Mouse (Mus musculus): ENCODE measurements at regions not wholly inside any gene's neighbourhood (a gene's known extent, or its start where the extent isn't known, plus 50 kb on each side); places are given as distances from the start of the nearest gene placed in this dataset.

- TF ChIP-seq MAFK (IDR thresholded peaks at IDR 0.05; ENCODE audit: insufficient read depth, low read depth, low read length): no peak
- TF ChIP-seq CHD2 (IDR thresholded peaks at IDR 0.05; ENCODE audit: low read depth, low read length): no peak
- no peak for TF ChIP-seq ZNF384 (IDR thresholded peaks at IDR 0.05; ENCODE audit: low read depth, low read length)
- no peak for TF ChIP-seq HCFC1 (IDR thresholded peaks at IDR 0.05; ENCODE audit: borderline replicate concordance, insufficient read depth, low read length)
- TF ChIP-seq ZC3H11A (IDR thresholded peaks at IDR 0.05; ENCODE audit: borderline replicate concordance, low read depth, low read length): no peak
These were observed 270.9 kb downstream of the Insc start for GRCm38 (mm10) chr7:115014253-115014998.

All from ES-E14 (cell line).